Mouse (Mus musculus) ES-E14 (cell line): ENCODE results near the gene Slc38a10. TPM values are rescaled to one million over a fixed set of nuclear protein-coding genes. Genes with fewer than 3 reads are reported as not detected.

Experiments used
- DNase-seq: peaks from one replicate; pipeline ENCODE4 v3.0.0-alpha.2; 2013; ENCODE audit warnings: low read depth, low spot score
- H3K27ac ChIP-seq: 2 replicates; pipeline ENCODE4 v1.5.1; 2012; ENCODE audit warnings: low read depth, mild to moderate bottlenecking, low read length, moderate library complexity, mixed read lengths; ENCODE audit not compliant: poor library complexity, insufficient read depth, severe bottlenecking
- H3K36me3 ChIP-seq: 2 replicates; pipeline ENCODE4 v1.6.1; 2012; ENCODE audit warnings: mild to moderate bottlenecking, low read length, moderate library complexity, mixed read lengths; ENCODE audit not compliant: control insufficient read depth, poor library complexity, insufficient read depth, severe bottlenecking
- H3K4me1 ChIP-seq, 2 experiments: fragments of 150-350 bp in 1 of 2; sonication (generic) in 1 of 2; 2 replicates each; pipeline ENCODE4 v1.6.1; 2012; ENCODE audit warnings: low read length in 2 of 2, mild to moderate bottlenecking in 1 of 2, mixed read lengths in 1 of 2; ENCODE audit not compliant: control insufficient read depth in 2 of 2, insufficient read depth in 2 of 2, poor library complexity in 1 of 2
- H3K4me3 ChIP-seq, 2 experiments: fragments of 150-350 bp in 1 of 2; sonication (generic) in 1 of 2; 2 replicates each; pipeline ENCODE4 v1.5.1; 2012; ENCODE audit warnings: low read length in 2 of 2, low read depth in 1 of 2, mild to moderate bottlenecking in 1 of 2, mixed read lengths in 1 of 2; ENCODE audit not compliant: insufficient read depth in 1 of 2, poor library complexity in 1 of 2, severe bottlenecking in 1 of 2
- H3K9ac ChIP-seq: 2 replicates; pipeline ENCODE4 v1.6.1; 2012; ENCODE audit warnings: low read depth, mild to moderate bottlenecking, low read length, mixed read lengths; ENCODE audit not compliant: poor library complexity, insufficient read depth, severe bottlenecking
- H3K9me3 ChIP-seq: fragments of 150-350 bp; sonication (generic); 2 replicates; pipeline ENCODE4 v1.6.1; 2012; ENCODE audit warnings: low read depth, mild to moderate bottlenecking, low read length; ENCODE audit not compliant: control insufficient read depth, insufficient read depth
- CHD2 ChIP-seq: IDR thresholded peaks from 2 replicates; pipeline ENCODE4 v1.6.1; 2014; ENCODE audit warnings: mild to moderate bottlenecking, low read depth, low read length, inconsistent platforms
- HCFC1 ChIP-seq: IDR thresholded peaks from 2 replicates; pipeline ENCODE4 v1.6.1; 2012; ENCODE audit warnings: low read length, inconsistent platforms, borderline replicate concordance; ENCODE audit not compliant: insufficient read depth
- MAFK ChIP-seq: IDR thresholded peaks from 2 replicates; pipeline ENCODE4 v1.6.1; 2014; ENCODE audit warnings: mild to moderate bottlenecking, low read depth, low read length, inconsistent platforms; ENCODE audit not compliant: insufficient read depth
- ZC3H11A ChIP-seq: IDR thresholded peaks from 2 replicates; pipeline ENCODE4 v1.6.1; 2012; ENCODE audit warnings: low read depth, mild to moderate bottlenecking, inconsistent platforms, low read length, borderline replicate concordance
- ZNF384 ChIP-seq: IDR thresholded peaks from 2 replicates; pipeline ENCODE4 v1.6.1; 2012; ENCODE audit warnings: low read depth, low read length, inconsistent platforms
- in situ Hi-C, 2 experiments: fragments of 600-800 bp; cut with MboI; formaldehyde crosslinking; loops; one replicate each; pipeline ENCODE4 v1.15.1; 2025; ENCODE audit warnings: low sequenced_read_pairs in 2 of 2, inconsistent platforms in 1 of 2; ENCODE audit not compliant: unreplicated experiment in 2 of 2
- total RNA-seq: library from RNA; depleted of rRNA; stranded (reverse); fragments of 300-350 nt; gene quantifications from 2 replicates; pipeline ENCODE4 v1.2.3, GENCODE M21; 2012

Slc38a10 gene
- total RNA-seq, 1 experiment, result 146 TPM

DNA sequence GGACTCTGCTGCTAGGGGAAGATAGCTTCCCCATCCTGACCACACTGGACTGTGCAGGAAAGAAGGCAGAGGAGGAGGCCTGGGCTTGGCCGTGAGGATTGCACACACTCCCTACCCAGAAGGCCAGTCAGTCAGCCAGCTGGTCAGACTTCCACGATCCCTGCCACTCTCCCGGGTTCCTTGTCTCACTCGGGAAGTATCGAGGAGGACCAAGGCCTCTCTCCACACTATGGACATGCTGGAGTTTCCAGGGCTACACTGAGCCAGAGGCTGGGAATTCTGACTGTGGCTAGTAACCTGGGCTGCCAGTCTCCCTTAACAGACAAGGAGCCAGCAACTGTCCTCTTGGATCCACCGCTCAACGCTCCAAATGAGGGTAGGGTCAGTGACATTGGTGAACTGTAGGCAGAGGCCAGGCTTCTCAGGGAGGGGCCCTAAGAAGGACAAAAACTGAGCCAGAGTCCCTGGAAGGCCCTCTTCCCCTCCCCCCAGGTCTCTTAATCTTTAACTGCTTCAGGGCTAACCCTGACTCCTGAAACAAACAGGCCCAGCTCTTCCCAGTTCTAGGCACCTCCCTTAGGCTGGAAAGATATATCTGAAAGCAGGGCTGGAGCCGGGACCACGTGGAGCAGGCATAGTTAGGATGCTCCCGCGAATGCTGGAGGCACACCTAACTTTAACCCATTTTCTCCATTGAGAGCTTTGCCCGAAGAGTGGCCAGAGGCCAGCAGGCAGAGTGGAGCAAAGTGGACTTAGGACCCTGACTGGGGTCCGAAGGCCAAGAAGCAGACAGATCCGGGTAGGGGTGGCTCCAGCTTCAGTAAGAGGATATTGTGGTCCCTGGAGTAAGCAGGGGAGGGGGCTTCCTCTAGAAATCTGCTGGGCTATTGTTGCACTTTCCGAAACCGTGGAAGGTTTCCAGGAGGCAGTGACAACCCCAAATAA, 33.5 kb upstream of the Slc38a10 start:
- TF ChIP-seq CHD2, result no peak
- Histone ChIP-seq H3K27ac (0 out of 2 replicates have a peak overlapping the region, but pooled peaks have one; percentile 2), H3K9me3 (no peaks in the 10 kb centered on the region), H3K4me3 (peak overlapping the region; percentile 59 to 65; a peak in 3 of 4 replicates), H3K36me3 (no peaks in the 10 kb centered on the region), H3K4me1 (peaks cover 23 to 28% of the 10 kb centered on the region in 2 experiments), H3K9ac (peak overlapping the region; percentile 52; the same call in 1 of the 2 replicates)
- DNase-seq, result no peak
- in situ Hi-C loops, result no loop called here

DNA sequence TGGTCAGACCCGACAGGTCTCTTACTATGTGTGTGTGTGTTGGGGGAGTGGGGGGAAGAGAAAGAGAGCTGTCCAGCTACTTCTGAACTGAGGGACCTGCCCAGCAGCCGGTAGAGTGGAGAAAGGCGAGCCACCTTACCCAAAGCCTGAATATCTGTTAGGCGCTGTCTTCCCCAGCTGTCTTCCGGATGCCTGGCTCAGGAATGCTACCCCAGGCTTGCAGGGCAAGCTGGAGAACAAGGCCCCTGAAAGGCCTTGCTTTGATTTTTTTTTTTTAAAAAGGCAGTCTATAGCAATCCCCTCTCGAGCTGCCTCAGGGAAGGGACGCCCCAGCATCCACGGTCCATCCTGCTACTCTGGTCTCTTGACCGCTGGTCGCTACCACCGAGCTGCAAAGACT, 32.6 kb upstream of the Slc38a10 start:
- no peak for DNase-seq

DNA sequence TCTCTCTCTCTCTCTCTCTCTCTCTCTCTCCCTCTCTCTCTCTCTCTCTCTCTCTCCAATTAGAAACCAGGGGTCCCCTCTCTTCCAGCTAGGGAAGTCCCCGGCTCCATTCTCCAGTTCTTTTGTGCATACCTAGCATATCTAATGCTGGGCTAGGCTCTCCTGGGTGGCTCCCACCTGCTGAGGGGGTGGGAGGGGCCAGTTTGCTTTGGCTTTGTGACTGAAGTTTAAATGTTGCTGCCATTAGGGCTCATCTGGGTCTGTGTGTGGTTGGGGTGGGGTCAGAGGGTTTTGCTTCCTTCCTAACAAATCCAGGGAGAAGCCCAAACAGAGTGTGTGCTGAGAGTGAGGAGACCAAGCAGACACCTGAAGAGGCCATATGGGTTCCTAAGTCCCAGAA, 32.0 kb upstream of the Slc38a10 start:
- Histone ChIP-seq H3K4me1 (peaks cover 23 to 31% of the 10 kb centered on the region in 2 experiments), H3K9me3 (no peaks in the 10 kb centered on the region), H3K9ac (no peak overlapping the region), H3K27ac (no peak overlapping the region; the same call in 1 of the 2 replicates), H3K4me3 (peak overlapping the region in 1 of 2 experiments; percentile 29; a peak in 2 of 4 replicates), H3K36me3 (no peaks in the 10 kb centered on the region)
- TF ChIP-seq CHD2, result no peak
- TF ChIP-seq ZC3H11A, result no peak
- no peak for TF ChIP-seq HCFC1
- no peak for TF ChIP-seq ZNF384
- TF ChIP-seq MAFK, result no peak
- peak; percentile 87 for DNase-seq
- in situ Hi-C loops, result no loop called here

More for the DNA sequence above, 32.6 kb upstream of the Slc38a10 start:
- Histone ChIP-seq H3K36me3 (no peaks in the 10 kb centered on the region), H3K4me1 (peaks cover 23 to 31% of the 10 kb centered on the region in 2 experiments), H3K27ac (no peak overlapping the region; the same call in 1 of the 2 replicates), H3K9ac (no peak overlapping the region), H3K9me3 (no peaks in the 10 kb centered on the region), H3K4me3 (peak overlapping the region in 1 of 2 experiments; percentile 29; a peak in 2 of 4 replicates)
- in situ Hi-C loops, result no loop called here
- TF ChIP-seq ZNF384 (peak; percentile 34; the same call in 1 of the 2 replicates), HCFC1 (no peak), ZC3H11A (no peak)

DNA sequence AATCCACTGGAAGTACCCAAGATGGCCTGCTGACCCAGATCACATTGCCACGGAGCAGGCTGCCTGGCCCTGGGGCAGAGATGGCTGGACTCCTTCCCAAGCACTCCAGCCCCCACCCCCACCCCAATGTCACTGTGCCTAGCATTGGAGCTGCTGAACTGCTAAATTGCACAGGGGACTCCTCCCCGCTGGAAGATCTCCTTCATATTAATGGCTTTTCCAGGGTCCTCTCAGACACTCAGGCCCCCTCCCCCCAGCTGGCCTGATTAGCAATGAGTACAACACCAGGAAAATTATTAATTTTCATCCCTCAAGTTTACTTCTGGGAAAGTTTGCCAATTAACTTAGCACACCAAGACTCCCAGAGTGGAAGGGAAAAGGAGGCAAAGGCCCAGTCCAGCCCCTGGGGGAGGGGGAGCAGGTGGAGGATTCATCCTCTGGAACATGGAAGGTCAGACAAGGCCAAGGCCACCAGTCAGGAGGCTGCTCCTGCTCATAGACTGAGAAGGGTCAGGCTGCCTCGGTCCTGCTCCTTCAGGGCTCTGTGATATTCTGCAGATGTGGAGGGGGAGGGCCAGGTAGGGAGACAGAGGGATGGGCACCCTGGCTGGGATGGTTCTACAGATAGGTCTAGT, 31.4 kb upstream of the Slc38a10 start:
- Histone ChIP-seq H3K36me3 (no peaks in the 10 kb centered on the region), H3K4me3 (no peak overlapping the region), H3K4me1 (peaks cover 21 to 31% of the 10 kb centered on the region in 2 experiments), H3K9me3 (no peaks in the 10 kb centered on the region), H3K9ac (no peak overlapping the region), H3K27ac (peak overlapping the region; percentile 45; the same call in 1 of the 2 replicates)
- no peak for TF ChIP-seq ZNF384
- no peak for TF ChIP-seq CHD2
- no peak for TF ChIP-seq MAFK
- no peak for TF ChIP-seq HCFC1
- no peak for TF ChIP-seq ZC3H11A
- DNase-seq, result no peak
- in situ Hi-C loops, result no loop called here
